Comparison of ENCODE assay signal across 10 mouse cellular contexts in the genomic region with DNA sequence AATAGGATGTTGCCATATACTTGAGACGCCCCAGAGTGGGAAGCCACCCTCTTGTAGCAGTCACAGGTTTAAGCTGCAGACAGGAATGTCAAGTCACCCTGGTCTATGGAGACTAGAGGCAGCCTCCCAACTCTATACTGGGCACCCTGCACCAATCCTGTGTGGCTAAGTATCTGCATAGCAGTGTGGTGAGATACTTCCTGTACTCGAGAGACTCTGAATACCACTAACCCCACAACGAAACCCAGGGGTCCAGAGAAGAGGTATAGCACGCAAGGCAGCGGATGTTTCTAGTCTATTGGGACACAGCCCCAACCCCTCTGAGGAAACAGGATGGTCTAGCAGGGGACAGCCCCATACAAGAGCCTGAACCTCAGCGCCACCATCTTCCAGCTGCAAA. TPM values are rescaled to one million over a fixed set of nuclear protein-coding genes. Genes with fewer than 3 reads are reported as not detected.
DNase-seq lines count a peak whose midpoint lies in the region; ATAC-seq and TF ChIP-seq lines count a peak whose summit lies in the region.
"Had no signal": no experiment of that assay in that cellular context is flagged by ENCODE, and none has a peak within 500 bp of the region (broad histone marks: within the 10 kb centered on the region; RNA-seq: fewer than 3 reads in every experiment).

No protein-coding gene starts in this region.

- no peak for TF ChIP-seq POLR2A in heart, adult 2 months (IDR thresholded peaks at IDR 0.05; ENCODE audit: insufficient read depth, low read depth, low read length)

- TF ChIP-seq CTCF in heart, adult 2 months (IDR thresholded peaks at IDR 0.05), result no peak
- no peak for TF ChIP-seq CTCF in lung, postnatal 0 days (IDR thresholded peaks at IDR 0.05)

- no peak for TF ChIP-seq EP300 in heart, adult 2 months (IDR thresholded peaks at IDR 0.05; ENCODE audit: insufficient read depth, low read depth, low read length)
- TF ChIP-seq EP300 in lung, postnatal 0 days (IDR thresholded peaks at IDR 0.05), result no peak

- H3K9me3 ChIP-seq in lung, postnatal 0 days (ENCODE audit: low read length), result no peaks in the 10 kb centered on the region
- no peaks in the 10 kb centered on the region for H3K9me3 ChIP-seq in heart, embryonic 16.5 days (replicated peaks; ENCODE audit: control insufficient read depth, low read length)
- no peaks in the 10 kb centered on the region for H3K9me3 ChIP-seq in neural tube, embryonic 15.5 days (replicated peaks)

- H3K27ac ChIP-seq in heart, adult 2 months, result peak overlapping the region; percentile 78
- peak overlapping the region; percentile 78 for H3K27ac ChIP-seq in lung, postnatal 0 days (ENCODE audit: low read length)
- H3K27ac ChIP-seq in heart, embryonic 16.5 days (ENCODE audit: low read length), result peak overlapping the region; percentile 83
- peak overlapping the region; percentile 58; the same call in 1 of the 2 replicates for H3K27ac ChIP-seq in neural tube, embryonic 15.5 days (replicated peaks)

- no peak for DNase-seq in heart, adult 2 months
- no peak for DNase-seq in heart, postnatal 14 days
- DNase-seq in lung, postnatal 0 days (ENCODE audit: low spot score), result no peak
- DNase-seq in lung, postnatal 4 days, result no peak
- DNase-seq in kidney, postnatal 25 days, result no peak
- no peak for DNase-seq in right cerebral cortex, postnatal 14 days
- DNase-seq: adrenal gland, postnatal 10 days; retina, postnatal 1 day had no signal

- no peak overlapping the region for H3K4me3 ChIP-seq in heart, adult 2 months
- no peak overlapping the region for H3K4me3 ChIP-seq in lung, postnatal 0 days (ENCODE audit: low read depth, low read length)
- H3K4me3 ChIP-seq in heart, embryonic 16.5 days (ENCODE audit: low read length), result no peak overlapping the region
- H3K4me3 ChIP-seq in neural tube, embryonic 15.5 days (replicated peaks), result no peak overlapping the region

- intact Hi-C loops in heart, adult 2 months (cut with DNase I), result loop anchor here (2.0 kb wide), 1 partner anchor 22 kb away; a partner anchor contains a TSS
- intact Hi-C loops in heart, postnatal 14 days (cut with DNase I), result no loop called here

- no peaks in the 10 kb centered on the region for H3K79me2 ChIP-seq in heart, adult 2 months (replicated peaks; ENCODE audit: control insufficient read depth, insufficient read depth, low read length)

- H3K36me3 ChIP-seq in heart, adult 2 months (ENCODE audit: control insufficient read depth, insufficient read depth, low read length), result no peaks in the 10 kb centered on the region
- no peaks in the 10 kb centered on the region for H3K36me3 ChIP-seq in lung, postnatal 0 days (ENCODE audit: insufficient read depth, low read length)
- H3K36me3 ChIP-seq in heart, embryonic 16.5 days (ENCODE audit: control insufficient read depth, insufficient read depth), result no peaks in the 10 kb centered on the region
- H3K36me3 ChIP-seq in neural tube, embryonic 15.5 days, result no peaks in the 10 kb centered on the region

- WGBS in heart, adult 2 months, result 37% methylated on average over 6 of the region's 6 CpGs
- 33% methylated on average over 6 of the region's 6 CpGs for WGBS in lung, postnatal 0 days
- WGBS in heart, embryonic 16.5 days, result 23% methylated on average over 6 of the region's 6 CpGs
- WGBS in neural tube, embryonic 15.5 days, result 84% methylated on average over 6 of the region's 6 CpGs

- no peaks in the 10 kb centered on the region for H3K27me3 ChIP-seq in heart, adult 2 months (ENCODE audit: control insufficient read depth, insufficient read depth, low read length)
- no peaks in the 10 kb centered on the region for H3K27me3 ChIP-seq in lung, postnatal 0 days (replicated peaks; ENCODE audit: insufficient read depth, low read length)
- no peaks in the 10 kb centered on the region for H3K27me3 ChIP-seq in heart, embryonic 16.5 days (ENCODE audit: control insufficient read depth, insufficient read depth, low read length)
- H3K27me3 ChIP-seq in neural tube, embryonic 15.5 days (replicated peaks), result peaks cover 9% of the 10 kb centered on the region

- no peak overlapping the region for H3K4me2 ChIP-seq in lung, postnatal 0 days (replicated peaks; ENCODE audit: low read depth, low read length)
- peak overlapping the region; percentile 5; the same call in 1 of the 2 replicates for H3K4me2 ChIP-seq in heart, embryonic 16.5 days (ENCODE audit: low read depth, low read length)
- H3K4me2 ChIP-seq in neural tube, embryonic 15.5 days, result no peak overlapping the region

- H3K4me1 ChIP-seq in heart, adult 2 months (ENCODE audit: control insufficient read depth, insufficient read depth, low read length), result peaks cover 42% of the 10 kb centered on the region
- H3K4me1 ChIP-seq in lung, postnatal 0 days (ENCODE audit: insufficient read depth, low read depth, low read length), result peaks cover 25% of the 10 kb centered on the region
- peaks cover 90% of the 10 kb centered on the region for H3K4me1 ChIP-seq in heart, embryonic 16.5 days (ENCODE audit: control insufficient read depth, insufficient read depth, low read length)
- peaks cover 35% of the 10 kb centered on the region for H3K4me1 ChIP-seq in neural tube, embryonic 15.5 days

- no peak overlapping the region for H3K9ac ChIP-seq in heart, adult 2 months (ENCODE audit: low read depth, low read length)
- H3K9ac ChIP-seq in lung, postnatal 0 days (replicated peaks; ENCODE audit: low read depth), result no peak overlapping the region
- peak overlapping the region; percentile 34 for H3K9ac ChIP-seq in heart, embryonic 16.5 days (ENCODE audit: low read length)
- no peak overlapping the region for H3K9ac ChIP-seq in neural tube, embryonic 15.5 days (replicated peaks)

- ATAC-seq in lung, postnatal 0 days, result peak; percentile 28
- ATAC-seq in heart, embryonic 16.5 days (replicated peaks; ENCODE audit: extremely low read depth, insufficient read depth, low FRiP score), result peak; percentile 18; the same call in 1 of the 2 replicates
- ATAC-seq in neural tube, embryonic 15.5 days (ENCODE audit: low FRiP score), result no peak

RNA-seq across cellular contexts. Expression of a gene that starts 22.9 kb away (rescaled TPM):
- 10 to 100 TPM; 11.0 to 12.6 TPM for total RNA-seq in heart, adult 2 months (2021)
- polyA plus RNA-seq in heart, adult 2 months (2012; rRNA removed), result 12.2 and 15.0 TPM in 2 replicates
- total RNA-seq in heart, postnatal 14 days (2021), result 10 to 100 TPM; 24.0 to 25.1 TPM
- 3.8 and 4.3 TPM in 2 replicates for polyA plus RNA-seq in lung, postnatal 0 days (2015; fragmentation: Nextera tagmentation; extraction: Ambion mirVana)
- 10.0 and 12.5 TPM in 2 replicates for polyA plus RNA-seq in heart, embryonic 16.5 days (2015; fragmentation: Nextera tagmentation; extraction: Ambion mirVana)
- 2.3 and 2.8 TPM in 2 replicates for polyA plus RNA-seq in neural tube, embryonic 15.5 days (2015; fragmentation: Nextera tagmentation; extraction: Ambion mirVana)

RNA-seq across cellular contexts. Expression of a gene that starts 55.9 kb away (rescaled TPM):
- total RNA-seq in heart, adult 2 months (2021), result 1 to 10 TPM; 4.1 to 5.6 TPM
- polyA plus RNA-seq in heart, adult 2 months (2012; rRNA removed), result 3.9 and 4.9 TPM in 2 replicates
- 1 to 10 TPM; 6.1 to 7.4 TPM for total RNA-seq in heart, postnatal 14 days (2021)
- 9.3 and 9.8 TPM in 2 replicates for polyA plus RNA-seq in lung, postnatal 0 days (2015; fragmentation: Nextera tagmentation; extraction: Ambion mirVana)
- polyA plus RNA-seq in heart, embryonic 16.5 days (2015; fragmentation: Nextera tagmentation; extraction: Ambion mirVana), result 6.6 and 8.0 TPM in 2 replicates
- polyA plus RNA-seq in neural tube, embryonic 15.5 days (2015; fragmentation: Nextera tagmentation; extraction: Ambion mirVana), result 12.6 and 13.2 TPM in 2 replicates
